Mouse (Mus musculus): ENCODE measurements around the gene Ssu72. TPM values are rescaled to one million over a fixed set of nuclear protein-coding genes. Genes with fewer than 3 reads are reported as not detected.
"Not testable (repeated sequence)": the region's sequence is repeated elsewhere in the genome, so short reads cannot be mapped to it uniquely, and the experiment has no call there.

The Ssu72 gene
- polyA plus RNA-seq, 1 experiment = 141 TPM

DNA sequence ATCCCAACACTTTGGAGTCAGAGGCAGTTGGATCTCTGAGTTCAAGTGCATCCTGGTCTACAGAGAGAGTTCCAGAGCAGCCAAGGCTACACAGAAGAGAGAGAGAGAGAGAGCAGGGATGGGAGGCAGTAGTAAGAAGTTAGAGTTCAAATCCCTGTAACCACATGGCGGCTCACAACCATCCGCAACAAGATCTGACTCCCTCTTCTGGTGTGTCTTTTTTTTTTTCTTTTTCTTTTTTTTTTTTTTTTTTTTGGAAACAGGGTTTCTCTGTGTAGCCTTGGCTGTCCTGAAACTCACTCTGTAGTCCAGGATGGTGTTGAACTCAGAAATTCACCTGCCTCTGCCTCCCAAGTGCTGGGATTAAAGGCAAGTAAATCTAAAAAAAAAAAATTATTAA, 32.5 kb upstream of the Ssu72 start:
- Histone ChIP-seq H3K4me1 (ENCODE audit: control insufficient read depth, insufficient read depth, low read length) (peaks cover 2% of the 10 kb centered on the region; the same call in 1 of the 2 replicates), H3K4me3 (replicated peaks; ENCODE audit: insufficient read depth, low read depth, low read length) (no peak overlapping the region), H3K27ac (ENCODE audit: insufficient read depth, low read length) (no peak overlapping the region), H3K27me3 (ENCODE audit: control insufficient read depth, insufficient read depth, low read length) (no peaks in the 10 kb centered on the region)
- WGBS = 62% methylated on average over 2 of the region's 2 CpGs
- no peak for DNase-seq
- TF ChIP-seq POLR2A (IDR thresholded peaks at IDR 0.05; ENCODE audit: borderline replicate concordance, insufficient read depth, low read length) (no peak), CTCF (IDR thresholded peaks at IDR 0.05; ENCODE audit: borderline replicate concordance, insufficient read depth, low read depth, low read length) (no peak)

DNA sequence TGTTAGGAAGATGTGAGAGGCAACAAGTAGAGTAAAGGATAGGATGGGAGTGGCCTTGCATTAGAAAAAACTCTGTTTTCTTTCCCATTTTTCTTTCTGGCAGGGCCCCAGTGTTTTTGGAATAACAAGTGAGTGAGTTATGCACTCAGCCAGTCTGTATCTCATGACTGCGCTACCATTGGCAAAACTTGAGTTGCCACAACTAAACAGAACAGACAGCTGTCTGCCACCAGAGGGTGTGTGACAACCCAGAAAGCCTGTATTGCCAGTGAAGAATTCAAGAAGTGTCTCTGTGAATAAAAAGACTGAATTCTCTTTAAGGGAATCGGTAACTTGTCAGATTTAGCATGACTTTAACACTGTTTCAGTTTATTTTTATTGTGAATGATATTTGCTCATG, 28.6 kb upstream of the Ssu72 start:
- 12% methylated on average over 2 of the region's 2 CpGs for WGBS

DNA sequence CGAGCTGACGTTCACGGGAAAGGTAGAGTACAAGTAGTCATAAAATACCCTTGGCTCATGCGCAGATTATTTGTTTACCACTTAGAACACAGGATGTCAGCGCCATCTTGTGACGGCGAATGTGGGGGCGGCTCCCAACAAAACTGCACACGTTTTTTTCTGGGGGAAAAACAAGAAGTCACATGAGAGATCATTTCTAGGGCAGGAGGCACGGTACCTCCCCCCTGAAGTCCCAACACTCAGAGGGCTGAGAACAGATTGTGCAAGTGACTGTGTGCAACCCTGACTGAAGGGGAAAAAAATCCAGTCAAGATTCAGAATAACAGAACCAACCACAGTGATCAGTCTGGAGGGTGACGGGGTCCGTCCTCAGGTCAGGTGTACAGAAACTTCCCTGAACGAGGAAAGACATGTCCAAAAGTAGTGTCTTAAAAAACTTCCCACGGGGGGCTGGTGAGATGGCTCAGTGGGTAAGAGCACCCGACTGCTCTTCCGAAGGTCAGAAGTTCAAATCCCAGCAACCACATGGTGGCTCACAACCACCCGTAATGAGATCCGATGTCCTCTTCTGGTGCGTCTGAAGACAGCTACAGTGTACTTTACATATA, 20.8 kb upstream of the Ssu72 start:
- 82% methylated on average over 16 of the region's 19 CpGs for WGBS
- H3K4me1 ChIP-seq (ENCODE audit: control insufficient read depth, insufficient read depth, low read length) = not testable (repeated sequence)

More for the DNA sequence above, 28.6 kb upstream of the Ssu72 start:
- Histone ChIP-seq H3K4me3 (replicated peaks; ENCODE audit: insufficient read depth, low read depth, low read length) (no peak overlapping the region), H3K27ac (ENCODE audit: insufficient read depth, low read length) (no peak overlapping the region), H3K4me1 (ENCODE audit: control insufficient read depth, insufficient read depth, low read length) (no peaks in the 10 kb centered on the region), H3K27me3 (ENCODE audit: control insufficient read depth, insufficient read depth, low read length) (no peaks in the 10 kb centered on the region)
- TF ChIP-seq CTCF (IDR thresholded peaks at IDR 0.05; ENCODE audit: borderline replicate concordance, insufficient read depth, low read depth, low read length) = peak; percentile 70
- no peak for TF ChIP-seq POLR2A (IDR thresholded peaks at IDR 0.05; ENCODE audit: borderline replicate concordance, insufficient read depth, low read length)
- peak; percentile 58 to 75 for DNase-seq

DNA sequence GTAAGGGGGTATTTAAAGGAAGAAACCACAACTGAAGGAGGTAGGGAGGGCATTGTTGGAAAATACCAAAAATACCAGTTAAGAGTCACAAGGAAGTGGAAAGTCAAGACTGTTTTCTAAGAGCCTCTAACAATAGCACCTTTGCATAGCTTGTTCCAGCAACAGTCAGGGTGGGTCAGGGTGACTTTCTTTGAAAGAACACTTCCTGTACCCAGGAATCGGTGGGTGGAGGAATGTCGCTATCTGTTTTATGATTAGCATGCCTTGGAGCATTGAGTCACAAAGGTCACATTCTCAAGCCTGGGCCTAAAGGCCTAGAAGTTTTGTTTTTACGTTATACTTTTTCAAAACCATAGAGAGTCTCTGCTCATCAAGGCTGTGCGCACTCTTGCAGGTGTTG, 16.8 kb upstream of the Ssu72 start:
- peaks cover 16% of the 10 kb centered on the region for H3K4me1 ChIP-seq (ENCODE audit: control insufficient read depth, insufficient read depth, low read length)
- DNase-seq; H3K27me3 ChIP-seq (ENCODE audit: control insufficient read depth, insufficient read depth, low read length); H3K4me3 ChIP-seq (replicated peaks; ENCODE audit: insufficient read depth, low read depth, low read length); H3K27ac ChIP-seq (ENCODE audit: insufficient read depth, low read length): not testable (repeated sequence)
- WGBS = 95% methylated on average over 4 of the region's 4 CpGs

More for the DNA sequence above, 20.8 kb upstream of the Ssu72 start:
- not testable (repeated sequence) for H3K27me3 ChIP-seq (ENCODE audit: control insufficient read depth, insufficient read depth, low read length); H3K4me3 ChIP-seq (replicated peaks; ENCODE audit: insufficient read depth, low read depth, low read length); H3K27ac ChIP-seq (ENCODE audit: insufficient read depth, low read length); DNase-seq

DNA sequence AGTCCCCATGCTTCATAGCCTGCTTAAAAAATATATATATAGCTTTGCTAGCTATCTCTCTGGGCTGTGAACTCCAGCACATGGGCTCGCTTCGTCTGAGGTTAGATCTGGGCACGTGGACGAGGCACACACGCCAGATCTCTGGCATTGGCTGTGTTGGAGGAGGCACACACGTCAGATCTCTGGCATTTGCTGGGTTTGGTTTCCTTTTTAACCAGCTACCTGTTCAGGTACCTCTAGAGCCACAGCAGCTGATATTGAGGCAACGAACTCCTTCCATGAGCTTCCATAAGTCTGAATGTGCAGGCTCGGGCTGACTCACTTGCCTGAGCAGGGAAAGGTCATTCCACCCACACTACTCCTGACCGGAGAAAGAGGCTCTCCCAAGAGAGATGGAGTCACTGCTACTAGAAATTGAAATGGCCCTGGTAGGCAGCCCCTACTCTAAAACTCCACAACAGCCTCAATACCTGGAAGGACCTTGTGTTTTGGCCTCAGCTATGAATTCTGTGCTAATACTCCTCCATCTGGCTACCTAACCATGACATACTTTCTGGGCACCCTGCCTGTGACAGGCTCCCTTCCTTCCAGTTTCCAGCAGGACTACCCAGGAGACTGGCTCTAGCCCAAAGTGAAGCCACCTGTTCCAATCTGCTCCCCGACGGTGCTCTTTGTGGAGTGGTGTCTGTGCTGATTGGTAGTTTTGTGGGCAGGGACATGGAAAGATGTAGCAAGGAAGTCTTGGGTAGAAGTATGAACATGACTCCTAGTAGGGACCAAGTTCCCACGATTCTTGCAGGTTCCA, 13.8 kb upstream of the Ssu72 start:
- Histone ChIP-seq H3K27ac (ENCODE audit: insufficient read depth, low read length) (peak overlapping the region; percentile 97), H3K27me3 (ENCODE audit: control insufficient read depth, insufficient read depth, low read length) (no peaks in the 10 kb centered on the region), H3K4me1 (ENCODE audit: control insufficient read depth, insufficient read depth, low read length) (peaks cover 21% of the 10 kb centered on the region), H3K4me3 (replicated peaks; ENCODE audit: insufficient read depth, low read depth, low read length) (no peak overlapping the region)
- peak; percentile 96 to 99 for DNase-seq
- TF ChIP-seq POLR2A (IDR thresholded peaks at IDR 0.05; ENCODE audit: borderline replicate concordance, insufficient read depth, low read length) (0 out of 2 replicates have a peak, but pooled peaks have one; percentile 22), CTCF (IDR thresholded peaks at IDR 0.05; ENCODE audit: borderline replicate concordance, insufficient read depth, low read depth, low read length) (no peak)
- WGBS = 14% methylated on average over 12 of the region's 12 CpGs

DNA sequence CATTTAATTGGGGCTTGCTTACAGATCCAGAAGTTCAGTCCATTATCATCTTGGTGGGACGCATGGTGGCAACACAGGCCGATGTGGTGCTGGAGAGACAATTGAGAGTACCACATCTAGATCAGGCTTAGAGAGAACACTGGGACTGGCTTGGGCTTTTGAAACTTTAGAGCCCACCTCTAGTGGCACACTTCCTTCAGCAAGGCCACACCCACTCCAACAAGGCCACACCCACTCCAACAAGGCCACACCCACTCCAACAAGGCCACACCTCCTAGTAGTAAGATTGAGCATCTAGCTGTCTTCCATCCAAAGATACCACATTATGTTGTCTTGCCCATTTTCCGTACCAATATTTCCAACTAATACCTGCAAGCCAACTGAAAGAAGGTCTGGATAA, 12.2 kb upstream of the Ssu72 start:
- Histone ChIP-seq H3K4me1 (ENCODE audit: control insufficient read depth, insufficient read depth, low read length) (peaks cover 25% of the 10 kb centered on the region), H3K27ac (ENCODE audit: insufficient read depth, low read length) (peak overlapping the region; percentile 24; the same call in 1 of the 2 replicates), H3K4me3 (replicated peaks; ENCODE audit: insufficient read depth, low read depth, low read length) (no peak overlapping the region), H3K27me3 (ENCODE audit: control insufficient read depth, insufficient read depth, low read length) (no peaks in the 10 kb centered on the region)
- TF ChIP-seq POLR2A (IDR thresholded peaks at IDR 0.05; ENCODE audit: borderline replicate concordance, insufficient read depth, low read length) (no peak), CTCF (IDR thresholded peaks at IDR 0.05; ENCODE audit: borderline replicate concordance, insufficient read depth, low read depth, low read length) (no peak)
- no peak for DNase-seq
- WGBS = 82% methylated on average over 3 of the region's 3 CpGs

DNA sequence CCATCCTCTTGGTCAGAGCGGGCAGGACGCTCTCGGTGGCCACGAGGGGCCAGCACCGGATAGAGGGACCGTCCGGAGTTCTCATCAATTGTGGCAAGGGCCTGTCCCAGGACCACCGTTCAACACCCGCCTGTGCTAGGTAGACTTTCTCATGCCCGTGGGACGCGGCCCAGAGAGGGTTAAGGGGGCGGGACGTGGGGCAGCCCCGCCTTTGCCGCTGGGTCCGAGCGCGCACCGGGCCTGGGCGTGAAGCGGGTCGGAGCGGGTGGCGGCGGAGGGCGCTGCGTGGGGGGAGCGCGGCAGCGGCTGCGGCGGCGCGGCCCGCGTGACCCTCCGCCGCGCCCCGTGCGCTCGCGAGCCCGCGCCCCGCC, 10.5 kb upstream of the Ssu72 start, which contains the start of gene Fndc10:
TSS of gene Fndc10 (plus strand) at position 232 of the 371 bp plus-strand sequence.
- 1% methylated on average over 38 of the region's 47 CpGs for WGBS
- H3K4me1 ChIP-seq (ENCODE audit: control insufficient read depth, insufficient read depth, low read length) = peaks cover 29% of the 10 kb centered on the region
- H3K4me3 ChIP-seq (replicated peaks; ENCODE audit: insufficient read depth, low read depth, low read length) = peak within 1 kb of the TSS; percentile 57
- H3K27me3 ChIP-seq (ENCODE audit: control insufficient read depth, insufficient read depth, low read length) = no peaks in the 10 kb centered on the region
- DNase-seq = peak; percentile 90
- peak within 1 kb of the TSS; percentile 96 for H3K27ac ChIP-seq (ENCODE audit: insufficient read depth, low read length)
- TF ChIP-seq POLR2A (IDR thresholded peaks at IDR 0.05; ENCODE audit: borderline replicate concordance, insufficient read depth, low read length) = 0 out of 2 replicates have a peak, but pooled peaks have one; percentile 43
- no peak; the same call in 1 of the 2 replicates for TF ChIP-seq CTCF (IDR thresholded peaks at IDR 0.05; ENCODE audit: borderline replicate concordance, insufficient read depth, low read depth, low read length)
